Mouse (Mus musculus) left cerebral cortex, postnatal 25 days (tissue): ENCODE measurements around the gene Sarnp. TPM values are rescaled to one million over a fixed set of nuclear protein-coding genes. Genes with fewer than 3 reads are reported as not detected.

ENCODE experiments used
- total RNA-seq, 2 experiments: library from RNA; stranded (reverse); gene quantifications; 2 replicates each; pipeline ENCODE4 v1.2.3; 2021

The Sarnp gene
- total RNA-seq, 2 experiments from 2014 or later = 37.1 to 40.7 TPM

Other genes with a start within 250 kb of the Sarnp start
- gene Erbb3, start 227.7 kb upstream of the Sarnp start, total RNA-seq = 1 to 10 TPM; 5.8 to 7.6 TPM
- 100 to 1,000 TPM; 235 to 247 TPM for gene Rps26, start 190.6 kb upstream of the Sarnp start, total RNA-seq
- gene Ikzf4, start 171.3 kb upstream of the Sarnp start, total RNA-seq = 10 to 100 TPM; 17.9 to 18.9 TPM
- gene Suox, start 143.3 kb upstream of the Sarnp start, total RNA-seq = 10 to 100 TPM; 10.8 to 12.3 TPM
- 100 to 1,000 TPM; 125 to 132 TPM for gene Rab5b, start 121.1 kb upstream of the Sarnp start, total RNA-seq
- gene Pmel, start 113.1 kb upstream of the Sarnp start, total RNA-seq = under 1 TPM; 0.39 to 0.96 TPM
- 1 to 10 TPM; 2.5 to 3.2 TPM for gene Cdk2, start 112.3 kb upstream of the Sarnp start, total RNA-seq
- gene Dgka, start 72.5 kb upstream of the Sarnp start, total RNA-seq = 1 to 10 TPM; 5.1 to 6.3 TPM
- 10 to 100 TPM; 28.8 to 29.5 TPM for gene Pym1, start 69.4 kb upstream of the Sarnp start, total RNA-seq
- gene Mmp19, start 26.4 kb upstream of the Sarnp start, total RNA-seq = under 1 TPM; 0.39 to 0.78 TPM
- 10 to 100 TPM; 65.6 to 66.1 TPM for gene Dnajc14, start 13.3 kb upstream of the Sarnp start, total RNA-seq
- gene Tmem198b, start 13.0 kb upstream of the Sarnp start, total RNA-seq = 10 to 100 TPM in 1 of 2 experiments, 1 to 10 TPM in 1; 8.8 to 10.2 TPM
- 1 to 10 TPM; 6.9 to 7.5 TPM for gene Ormdl2, start 4.3 kb downstream of the Sarnp start, total RNA-seq
- 10 to 100 TPM; 12.8 to 14.9 TPM for gene Gdf11, start 74.4 kb downstream of the Sarnp start, total RNA-seq
- 10 to 100 TPM; 65.0 to 74.0 TPM for gene Cd63, start 83.7 kb downstream of the Sarnp start, total RNA-seq
- gene Rdh5, start 105.6 kb downstream of the Sarnp start, total RNA-seq = 1 to 10 TPM; 6.0 to 8.2 TPM
- 10 to 100 TPM; 81.4 to 86.2 TPM for gene Bloc1s1, start 106.7 kb downstream of the Sarnp start, total RNA-seq
- gene Itga7, start 116.5 kb downstream of the Sarnp start, total RNA-seq = 10 to 100 TPM; 12.4 to 15.5 TPM
- not detected for gene Mettl7b, start 143.7 kb downstream of the Sarnp start, total RNA-seq
- not detected for gene Olfr9, start 172.1 kb downstream of the Sarnp start, total RNA-seq
- not detected for gene Olfr763, start 193.5 kb downstream of the Sarnp start, total RNA-seq
- gene Olfr764-ps1, start 222.6 kb downstream of the Sarnp start, total RNA-seq = not detected
- gene Olfr765, start 232.7 kb downstream of the Sarnp start, total RNA-seq = not detected